Mouse (Mus musculus): ENCODE measurements at regions not wholly inside any gene's neighbourhood (a gene's known extent, or its start where the extent isn't known, plus 50 kb on each side); places are given as distances from the start of the nearest gene placed in this dataset.

- no peaks in the 10 kb centered on the region for H3K4me1 ChIP-seq
- no peaks in the 10 kb centered on the region for H3K27me3 ChIP-seq (replicated peaks)
- WGBS: 91% methylated on average over 2 of the region's 2 CpGs
- H3K4me3 ChIP-seq (replicated peaks): no peak overlapping the region
- H3K27ac ChIP-seq: no peak overlapping the region
- H3K36me3 ChIP-seq: no peaks in the 10 kb centered on the region
- ATAC-seq (ENCODE audit: insufficient read depth, low FRiP score, low read depth): no peak
- no peak overlapping the region for H3K9ac ChIP-seq
- no peaks in the 10 kb centered on the region for H3K9me3 ChIP-seq
- H3K4me2 ChIP-seq: no peak overlapping the region
Observed at GRCm38 (mm10) chr9:84304398-84304797, 379.5 kb downstream of the Bckdhb start.

GRCm38 (mm10) chr9:84318811-84319210 is 393.9 kb downstream of the Bckdhb start:
- no peak for ATAC-seq (ENCODE audit: insufficient read depth, low FRiP score, low read depth)
- H3K4me2 ChIP-seq: no peak overlapping the region
- WGBS: 76% methylated on average over 2 of the region's 2 CpGs

GRCm38 (mm10) chr9:84319338-84319737 is 394.4 kb downstream of the Bckdhb start:
- WGBS: 69% methylated on average over 2 of the region's 2 CpGs
- Histone ChIP-seq H3K27ac (no peak overlapping the region), H3K4me2 (no peak overlapping the region), H3K4me1 (no peaks in the 10 kb centered on the region), H3K4me3 (replicated peaks) (no peak overlapping the region), H3K27me3 (replicated peaks) (no peaks in the 10 kb centered on the region), H3K9me3 (no peaks in the 10 kb centered on the region), H3K9ac (no peak overlapping the region), H3K36me3 (no peaks in the 10 kb centered on the region)
- ATAC-seq (ENCODE audit: insufficient read depth, low FRiP score, low read depth): no peak

More at GRCm38 (mm10) chr9:84318811-84319210, 393.9 kb downstream of the Bckdhb start:
- no peak overlapping the region for H3K4me3 ChIP-seq (replicated peaks)
- H3K4me1 ChIP-seq: no peaks in the 10 kb centered on the region
- H3K9ac ChIP-seq: no peak overlapping the region
- H3K36me3 ChIP-seq: no peaks in the 10 kb centered on the region
- H3K27ac ChIP-seq: no peak overlapping the region
- no peaks in the 10 kb centered on the region for H3K27me3 ChIP-seq (replicated peaks)
- no peaks in the 10 kb centered on the region for H3K9me3 ChIP-seq

- Histone ChIP-seq H3K36me3 (no peaks in the 10 kb centered on the region), H3K9me3 (no peaks in the 10 kb centered on the region), H3K27ac (no peak overlapping the region), H3K4me1 (no peaks in the 10 kb centered on the region), H3K27me3 (replicated peaks) (no peaks in the 10 kb centered on the region), H3K4me2 (no peak overlapping the region), H3K4me3 (replicated peaks) (no peak overlapping the region), H3K9ac (no peak overlapping the region)
- WGBS: 32% methylated on average over 2 of the region's 2 CpGs
- ATAC-seq (ENCODE audit: insufficient read depth, low FRiP score, low read depth): no peak
Observed at GRCm38 (mm10) chr9:84323145-84323544, 398.2 kb downstream of the Bckdhb start.

- Histone ChIP-seq H3K27ac (no peak overlapping the region), H3K4me2 (no peak overlapping the region), H3K9me3 (no peaks in the 10 kb centered on the region), H3K27me3 (replicated peaks) (no peaks in the 10 kb centered on the region), H3K4me3 (replicated peaks) (no peak overlapping the region), H3K4me1 (no peaks in the 10 kb centered on the region), H3K36me3 (no peaks in the 10 kb centered on the region), H3K9ac (no peak overlapping the region)
- ATAC-seq (ENCODE audit: insufficient read depth, low FRiP score, low read depth): no peak
- 66% methylated on average over 4 of the region's 4 CpGs for WGBS
Observed at GRCm38 (mm10) chr9:84331083-84331602, 406.2 kb downstream of the Bckdhb start.

GRCm38 (mm10) chr9:84343435-84344095 is 418.6 kb downstream of the Bckdhb start:
- Histone ChIP-seq H3K4me2 (no peak overlapping the region), H3K36me3 (no peaks in the 10 kb centered on the region), H3K9me3 (no peaks in the 10 kb centered on the region), H3K4me1 (no peaks in the 10 kb centered on the region), H3K9ac (no peak overlapping the region), H3K27ac (no peak overlapping the region), H3K4me3 (replicated peaks) (no peak overlapping the region), H3K27me3 (replicated peaks) (no peaks in the 10 kb centered on the region)
- ATAC-seq (ENCODE audit: insufficient read depth, low FRiP score, low read depth): peak; percentile 84; the same call in 1 of the 2 replicates
- 19% methylated on average over 7 of the region's 7 CpGs for WGBS

GRCm38 (mm10) chr9:84350223-84350622 is 425.3 kb downstream of the Bckdhb start:
- no peak overlapping the region for H3K9ac ChIP-seq
- H3K9me3 ChIP-seq: no peaks in the 10 kb centered on the region
- no peaks in the 10 kb centered on the region for H3K36me3 ChIP-seq
- no peak overlapping the region for H3K4me3 ChIP-seq (replicated peaks)
- no peaks in the 10 kb centered on the region for H3K4me1 ChIP-seq
- no peak overlapping the region for H3K4me2 ChIP-seq
- no peaks in the 10 kb centered on the region for H3K27me3 ChIP-seq (replicated peaks)
- 70% methylated on average over 2 of the region's 2 CpGs for WGBS
- ATAC-seq (ENCODE audit: insufficient read depth, low FRiP score, low read depth): no peak
- H3K27ac ChIP-seq: no peak overlapping the region

- Histone ChIP-seq H3K4me1 (no peaks in the 10 kb centered on the region), H3K36me3 (no peaks in the 10 kb centered on the region), H3K9me3 (no peaks in the 10 kb centered on the region), H3K4me3 (replicated peaks) (no peak overlapping the region), H3K27me3 (replicated peaks) (no peaks in the 10 kb centered on the region), H3K9ac (no peak overlapping the region), H3K27ac (no peak overlapping the region), H3K4me2 (no peak overlapping the region)
- ATAC-seq (ENCODE audit: insufficient read depth, low FRiP score, low read depth): no peak
- WGBS: 65% methylated on average over 2 of the region's 2 CpGs
Observed at GRCm38 (mm10) chr9:84354409-84354808, 429.5 kb downstream of the Bckdhb start.

GRCm38 (mm10) chr9:84356167-84356566 is 431.2 kb downstream of the Bckdhb start:
- no peaks in the 10 kb centered on the region for H3K9me3 ChIP-seq
- no peak overlapping the region for H3K27ac ChIP-seq
- no peaks in the 10 kb centered on the region for H3K27me3 ChIP-seq (replicated peaks)
- H3K4me3 ChIP-seq (replicated peaks): no peak overlapping the region
- WGBS: 91% methylated on average over 2 of the region's 2 CpGs
- no peak overlapping the region for H3K9ac ChIP-seq
- H3K36me3 ChIP-seq: no peaks in the 10 kb centered on the region
- H3K4me2 ChIP-seq: no peak overlapping the region
- no peak for ATAC-seq (ENCODE audit: insufficient read depth, low FRiP score, low read depth)
- no peaks in the 10 kb centered on the region for H3K4me1 ChIP-seq

- 25% methylated on average over 3 of the region's 3 CpGs for WGBS
- Histone ChIP-seq H3K27ac (no peak overlapping the region), H3K9me3 (no peaks in the 10 kb centered on the region), H3K9ac (no peak overlapping the region), H3K4me1 (no peaks in the 10 kb centered on the region), H3K27me3 (replicated peaks) (no peaks in the 10 kb centered on the region), H3K4me2 (no peak overlapping the region), H3K4me3 (replicated peaks) (no peak overlapping the region), H3K36me3 (no peaks in the 10 kb centered on the region)
- no peak for ATAC-seq (ENCODE audit: insufficient read depth, low FRiP score, low read depth)
Observed at GRCm38 (mm10) chr9:84359879-84360278, 434.9 kb downstream of the Bckdhb start.

- Histone ChIP-seq H3K27ac (no peak overlapping the region), H3K9me3 (no peaks in the 10 kb centered on the region), H3K4me1 (no peaks in the 10 kb centered on the region), H3K9ac (no peak overlapping the region), H3K4me2 (no peak overlapping the region), H3K36me3 (no peaks in the 10 kb centered on the region), H3K27me3 (replicated peaks) (no peaks in the 10 kb centered on the region), H3K4me3 (replicated peaks) (no peak overlapping the region)
- no peak for ATAC-seq (ENCODE audit: insufficient read depth, low FRiP score, low read depth)
- WGBS: 76% methylated on average over 4 of the region's 4 CpGs
Observed at GRCm38 (mm10) chr9:84360484-84360883, 435.5 kb downstream of the Bckdhb start.

GRCm38 (mm10) chr9:84363478-84363877 is 438.5 kb downstream of the Bckdhb start:
- no peak for ATAC-seq (ENCODE audit: insufficient read depth, low FRiP score, low read depth)
- WGBS: 86% methylated on average over 5 of the region's 5 CpGs
- Histone ChIP-seq H3K4me2 (no peak overlapping the region), H3K9me3 (no peaks in the 10 kb centered on the region), H3K4me3 (replicated peaks) (no peak overlapping the region), H3K27ac (no peak overlapping the region), H3K9ac (no peak overlapping the region), H3K4me1 (no peaks in the 10 kb centered on the region), H3K27me3 (replicated peaks) (no peaks in the 10 kb centered on the region), H3K36me3 (no peaks in the 10 kb centered on the region)

- no peak overlapping the region for H3K9ac ChIP-seq
- no peaks in the 10 kb centered on the region for H3K27me3 ChIP-seq (replicated peaks)
- no peaks in the 10 kb centered on the region for H3K9me3 ChIP-seq
- H3K36me3 ChIP-seq: no peaks in the 10 kb centered on the region
- no peak overlapping the region for H3K4me3 ChIP-seq (replicated peaks)
- H3K27ac ChIP-seq: no peak overlapping the region
- no peaks in the 10 kb centered on the region for H3K4me1 ChIP-seq
- no peak for ATAC-seq (ENCODE audit: insufficient read depth, low FRiP score, low read depth)
- no peak overlapping the region for H3K4me2 ChIP-seq
- 43% methylated on average over 1 of the region's 1 CpGs for WGBS
Observed at GRCm38 (mm10) chr9:84369200-84369599, 444.3 kb downstream of the Bckdhb start.
